Mouse (Mus musculus): ENCODE measurements around the gene Mbnl2. TPM values are rescaled to one million over a fixed set of nuclear protein-coding genes. Genes with fewer than 3 reads are reported as not detected.
"Not testable (repeated sequence)": the region's sequence is repeated elsewhere in the genome, so short reads cannot be mapped to it uniquely, and the experiment has no call there.

The Mbnl2 gene
- total and polyA plus RNA-seq, 3 experiments: 109 to 232 (median 219) TPM

GRCm38 (mm10) chr14:120355742-120356440 lies 80.4 kb downstream of the Mbnl2 start:
- DNase-seq: no peak

- no peak for DNase-seq
These were observed 82.0 kb downstream of the Mbnl2 start for GRCm38 (mm10) chr14:120357321-120358070.

- not testable (repeated sequence) for DNase-seq
These were observed 84.1 kb downstream of the Mbnl2 start for GRCm38 (mm10) chr14:120359608-120360007.

GRCm38 (mm10) chr14:120361121-120361520 lies 85.7 kb downstream of the Mbnl2 start:
- no peak for DNase-seq

- no peak for DNase-seq
These were observed 87.0 kb downstream of the Mbnl2 start for GRCm38 (mm10) chr14:120362409-120362992.

GRCm38 (mm10) chr14:120363090-120363818 lies 87.8 kb downstream of the Mbnl2 start:
- DNase-seq: no peak

- DNase-seq: no peak
These were observed 89.6 kb downstream of the Mbnl2 start for GRCm38 (mm10) chr14:120365088-120365487.

GRCm38 (mm10) chr14:120366962-120367361 lies 91.5 kb downstream of the Mbnl2 start:
- DNase-seq: peak; percentile 82

GRCm38 (mm10) chr14:120367589-120367988 lies 92.1 kb downstream of the Mbnl2 start:
- no peak for DNase-seq

GRCm38 (mm10) chr14:120368456-120368855 lies 93.0 kb downstream of the Mbnl2 start:
- no peak for DNase-seq

- DNase-seq: peak; percentile 81
These were observed 93.5 kb downstream of the Mbnl2 start for GRCm38 (mm10) chr14:120368914-120369391.

- DNase-seq: no peak
These were observed 94.6 kb downstream of the Mbnl2 start for GRCm38 (mm10) chr14:120370044-120370443.

- DNase-seq: no peak
These were observed 95.2 kb downstream of the Mbnl2 start for GRCm38 (mm10) chr14:120370631-120371030.

- DNase-seq: peak; percentile 53
These were observed 95.7 kb downstream of the Mbnl2 start for GRCm38 (mm10) chr14:120371174-120371573.

GRCm38 (mm10) chr14:120373026-120374024 lies 97.9 kb downstream of the Mbnl2 start:
- peak; percentile 73 for DNase-seq

- DNase-seq: no peak
These were observed 99.3 kb downstream of the Mbnl2 start for GRCm38 (mm10) chr14:120374786-120375185.

GRCm38 (mm10) chr14:120377192-120377591 lies 101.7 kb downstream of the Mbnl2 start:
- DNase-seq: no peak

GRCm38 (mm10) chr14:120378002-120378401 lies 102.5 kb downstream of the Mbnl2 start:
- no peak for DNase-seq

GRCm38 (mm10) chr14:120379716-120380115 lies 104.2 kb downstream of the Mbnl2 start:
- DNase-seq: peak; percentile 46

- DNase-seq: no peak
These were observed 106.1 kb downstream of the Mbnl2 start for GRCm38 (mm10) chr14:120381378-120382134.
